Mouse (Mus musculus): Measurements from ENCODE around the gene Csf1. TPM values are rescaled to one million over a fixed set of nuclear protein-coding genes. Genes with fewer than 3 reads are reported as not detected.

Gene Csf1
- total RNA-seq, 1 experiment = 34.0 TPM

DNA sequence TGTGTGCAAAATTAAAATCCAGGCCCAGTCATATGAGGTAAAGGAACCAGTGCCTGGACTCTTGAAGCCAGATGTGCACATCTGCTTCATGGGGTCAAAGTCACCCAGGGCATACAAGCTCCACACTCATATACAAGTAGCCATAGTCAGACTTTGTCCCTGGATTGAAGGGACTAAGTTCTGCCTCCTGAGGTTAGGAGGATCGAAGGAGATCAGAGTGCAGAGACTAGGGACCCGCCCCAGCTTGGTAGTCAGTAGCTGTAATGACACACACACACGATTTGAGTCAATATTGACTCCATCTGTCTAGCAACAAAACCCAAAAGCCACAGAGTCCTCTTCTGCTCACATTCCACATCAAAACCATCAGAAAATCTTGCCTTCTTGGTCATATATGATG lies 30.0 kb upstream of the Csf1 start:
- no peak for TF ChIP-seq MAFK (IDR thresholded peaks at IDR 0.05; ENCODE audit: insufficient read depth, low read depth, low read length)
- no peak for TF ChIP-seq ZC3H11A (IDR thresholded peaks at IDR 0.05; ENCODE audit: borderline replicate concordance, low read depth, low read length)
- TF ChIP-seq HCFC1 (IDR thresholded peaks at IDR 0.05; ENCODE audit: borderline replicate concordance, insufficient read depth, low read length) = no peak
- TF ChIP-seq CHD2 (IDR thresholded peaks at IDR 0.05; ENCODE audit: low read depth, low read length) = no peak
- no peak for TF ChIP-seq ZNF384 (IDR thresholded peaks at IDR 0.05; ENCODE audit: low read depth, low read length)
- Histone ChIP-seq H3K27ac (ENCODE audit: insufficient read depth, low read depth, low read length, poor library complexity, severe bottlenecking) (no peak overlapping the region), H3K9me3 (ENCODE audit: control insufficient read depth, insufficient read depth, low read depth, low read length) (no peaks in the 10 kb centered on the region), H3K36me3 (ENCODE audit: control insufficient read depth, insufficient read depth, low read length, poor library complexity, severe bottlenecking) (no peaks in the 10 kb centered on the region), H3K9ac (ENCODE audit: insufficient read depth, low read depth, low read length, poor library complexity, severe bottlenecking) (no peak overlapping the region), H3K4me1 (ENCODE audit: control insufficient read depth in 2 of 2, insufficient read depth in 2 of 2, low read length in 2 of 2, poor library complexity in 1 of 2) (peaks cover 0 to 9% of the 10 kb centered on the region in 2 experiments; a peak in 1 of 4 replicates), H3K4me3 (ENCODE audit: insufficient read depth in 1 of 2, low read depth in 1 of 2, low read length in 2 of 2, poor library complexity in 1 of 2, severe bottlenecking in 1 of 2) (no peak overlapping the region)
- DNase-seq (ENCODE audit: low read depth, low spot score) = no peak
- in situ Hi-C loops (cut with MboI; ENCODE audit: low sequenced_read_pairs in 2 of 2, unreplicated experiment in 2 of 2) = no loop called here

DNA sequence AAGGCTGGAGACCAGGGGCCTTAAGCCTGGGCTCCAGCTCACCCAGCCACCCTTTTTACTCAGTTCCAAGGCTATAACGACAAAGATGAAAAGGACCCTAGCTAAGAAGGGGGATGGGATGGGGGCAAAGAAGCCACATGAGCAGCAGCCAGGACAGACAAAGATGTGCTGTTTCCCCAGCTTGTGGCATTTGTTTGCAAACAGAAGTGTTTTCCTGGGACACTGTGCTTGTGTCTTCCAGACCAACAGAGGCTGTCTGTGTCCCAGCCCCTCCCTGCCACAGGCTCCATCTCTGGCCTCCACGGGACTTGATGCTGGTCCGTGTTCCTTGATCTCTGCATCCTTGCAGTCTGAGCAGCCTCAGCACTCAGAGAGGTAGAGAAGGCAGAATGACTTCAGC lies 28.6 kb upstream of the Csf1 start:
- H3K9me3 ChIP-seq (ENCODE audit: control insufficient read depth, insufficient read depth, low read depth, low read length) = no peaks in the 10 kb centered on the region
- H3K9ac ChIP-seq (ENCODE audit: insufficient read depth, low read depth, low read length, poor library complexity, severe bottlenecking) = no peak overlapping the region
- in situ Hi-C loops (cut with MboI; ENCODE audit: low sequenced_read_pairs in 2 of 2, unreplicated experiment in 2 of 2) = no loop called here
- H3K27ac ChIP-seq (ENCODE audit: insufficient read depth, low read depth, low read length, poor library complexity, severe bottlenecking) = no peak overlapping the region
- H3K4me3 ChIP-seq (ENCODE audit: insufficient read depth in 1 of 2, low read depth in 1 of 2, low read length in 2 of 2, poor library complexity in 1 of 2, severe bottlenecking in 1 of 2) = no peak overlapping the region
- DNase-seq (ENCODE audit: low read depth, low spot score) = no peak
- H3K4me1 ChIP-seq (ENCODE audit: control insufficient read depth in 2 of 2, insufficient read depth in 2 of 2, low read length in 2 of 2, poor library complexity in 1 of 2) = peaks cover 0 to 9% of the 10 kb centered on the region in 2 experiments; a peak in 1 of 4 replicates
- no peak for TF ChIP-seq ZNF384 (IDR thresholded peaks at IDR 0.05; ENCODE audit: low read depth, low read length)
- TF ChIP-seq MAFK (IDR thresholded peaks at IDR 0.05; ENCODE audit: insufficient read depth, low read depth, low read length) = no peak
- no peak for TF ChIP-seq CHD2 (IDR thresholded peaks at IDR 0.05; ENCODE audit: low read depth, low read length)
- TF ChIP-seq HCFC1 (IDR thresholded peaks at IDR 0.05; ENCODE audit: borderline replicate concordance, insufficient read depth, low read length) = no peak
- TF ChIP-seq ZC3H11A (IDR thresholded peaks at IDR 0.05; ENCODE audit: borderline replicate concordance, low read depth, low read length) = no peak
- H3K36me3 ChIP-seq (ENCODE audit: control insufficient read depth, insufficient read depth, low read length, poor library complexity, severe bottlenecking) = no peaks in the 10 kb centered on the region

DNA sequence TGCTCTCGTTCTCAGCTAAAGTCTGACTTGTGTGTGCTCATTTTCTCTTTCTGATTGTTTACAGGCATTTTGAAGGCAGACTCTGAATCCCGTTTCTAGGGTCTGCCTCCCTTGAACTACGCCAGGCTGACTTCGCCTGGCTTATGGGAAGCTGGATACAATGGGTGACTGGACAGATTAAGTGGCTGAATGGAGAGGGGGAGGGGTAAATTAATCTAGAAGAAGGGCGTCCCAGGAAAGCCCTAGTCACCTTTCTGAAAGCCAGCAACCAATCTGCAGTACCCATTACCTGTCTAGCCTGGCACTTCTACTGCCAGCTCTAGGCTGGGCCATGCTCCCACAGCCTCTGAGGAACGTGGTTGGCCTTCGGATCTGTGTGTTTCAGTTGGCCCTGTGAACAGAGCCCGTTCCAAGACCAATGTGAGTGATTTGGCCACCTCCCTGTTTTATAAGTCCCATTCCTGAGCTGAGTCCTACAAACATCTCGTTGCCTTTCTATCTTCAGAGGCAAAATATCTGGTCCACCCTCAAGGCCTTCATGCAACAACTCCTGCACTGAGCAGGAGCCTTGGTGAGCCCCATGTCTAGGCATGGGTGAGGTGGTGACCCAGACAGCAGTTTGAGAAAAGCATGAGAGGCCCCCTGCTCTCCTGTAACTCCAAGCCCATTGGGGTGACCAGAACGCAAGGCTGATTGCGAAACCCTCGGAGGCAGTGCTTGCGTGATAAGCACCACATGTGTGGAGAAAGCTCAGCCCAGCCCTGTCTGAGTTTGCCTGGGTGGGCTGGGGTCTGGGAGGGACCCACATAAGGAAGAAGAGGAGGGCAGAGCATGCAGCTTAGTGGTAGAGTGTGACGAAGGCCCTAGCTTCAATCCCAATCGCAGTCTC lies 27.6 kb upstream of the Csf1 start:
- in situ Hi-C loops (cut with MboI; ENCODE audit: low sequenced_read_pairs in 2 of 2, unreplicated experiment in 2 of 2) = no loop called here
- TF ChIP-seq ZNF384 (IDR thresholded peaks at IDR 0.05; ENCODE audit: low read depth, low read length) (no peak), ZC3H11A (IDR thresholded peaks at IDR 0.05; ENCODE audit: borderline replicate concordance, low read depth, low read length) (no peak), CHD2 (IDR thresholded peaks at IDR 0.05; ENCODE audit: low read depth, low read length) (no peak), MAFK (IDR thresholded peaks at IDR 0.05; ENCODE audit: insufficient read depth, low read depth, low read length) (no peak), HCFC1 (IDR thresholded peaks at IDR 0.05; ENCODE audit: borderline replicate concordance, insufficient read depth, low read length) (no peak)
- no peak for DNase-seq (ENCODE audit: low read depth, low spot score)
- Histone ChIP-seq H3K9me3 (ENCODE audit: control insufficient read depth, insufficient read depth, low read depth, low read length) (no peaks in the 10 kb centered on the region), H3K9ac (ENCODE audit: insufficient read depth, low read depth, low read length, poor library complexity, severe bottlenecking) (no peak overlapping the region), H3K4me3 (ENCODE audit: insufficient read depth in 1 of 2, low read depth in 1 of 2, low read length in 2 of 2, poor library complexity in 1 of 2, severe bottlenecking in 1 of 2) (no peak overlapping the region), H3K27ac (ENCODE audit: insufficient read depth, low read depth, low read length, poor library complexity, severe bottlenecking) (no peak overlapping the region), H3K4me1 (ENCODE audit: control insufficient read depth in 2 of 2, insufficient read depth in 2 of 2, low read length in 2 of 2, poor library complexity in 1 of 2) (peaks cover 0 to 5% of the 10 kb centered on the region in 2 experiments; a peak in 1 of 4 replicates), H3K36me3 (ENCODE audit: control insufficient read depth, insufficient read depth, low read length, poor library complexity, severe bottlenecking) (no peaks in the 10 kb centered on the region)

DNA sequence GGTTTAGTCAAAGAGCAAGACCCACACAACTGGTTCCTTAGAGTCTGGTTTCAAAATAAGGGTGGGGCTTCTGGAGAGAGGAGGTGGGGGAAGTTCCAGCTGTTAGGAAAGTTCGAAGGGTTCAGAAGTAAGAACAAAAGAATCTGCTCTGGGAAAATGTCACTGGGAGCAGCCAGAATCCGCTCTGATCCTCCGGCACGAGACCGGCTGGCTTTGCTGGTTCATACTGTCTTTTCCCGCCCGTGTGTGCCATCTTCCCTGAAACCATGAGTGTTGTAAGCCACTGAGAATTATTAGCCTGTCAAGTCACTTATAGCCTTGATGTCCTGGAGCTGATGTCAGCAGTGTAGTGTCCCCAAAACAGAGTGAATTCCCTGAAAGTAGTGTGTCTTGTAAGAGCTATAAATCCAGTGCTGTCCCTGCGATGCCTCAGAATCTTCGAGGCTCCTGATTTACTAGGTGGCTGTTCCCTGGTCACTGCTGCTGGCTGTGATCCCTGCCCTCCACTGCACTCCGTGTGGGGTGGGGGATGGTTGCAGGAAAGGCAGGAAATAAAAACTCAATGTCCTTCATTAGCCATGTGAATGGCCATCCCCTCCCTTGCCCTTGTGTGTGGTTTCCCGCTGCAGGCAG lies 26.8 kb upstream of the Csf1 start:
- H3K4me3 ChIP-seq (ENCODE audit: insufficient read depth in 1 of 2, low read depth in 1 of 2, low read length in 2 of 2, poor library complexity in 1 of 2, severe bottlenecking in 1 of 2) = no peak overlapping the region
- in situ Hi-C loops (cut with MboI; ENCODE audit: low sequenced_read_pairs in 2 of 2, unreplicated experiment in 2 of 2) = no loop called here
- H3K9me3 ChIP-seq (ENCODE audit: control insufficient read depth, insufficient read depth, low read depth, low read length) = no peaks in the 10 kb centered on the region
- H3K4me1 ChIP-seq (ENCODE audit: control insufficient read depth in 2 of 2, insufficient read depth in 2 of 2, low read length in 2 of 2, poor library complexity in 1 of 2) = peaks cover 0 to 5% of the 10 kb centered on the region in 2 experiments; a peak in 1 of 4 replicates
- TF ChIP-seq ZNF384 (IDR thresholded peaks at IDR 0.05; ENCODE audit: low read depth, low read length) = no peak
- TF ChIP-seq HCFC1 (IDR thresholded peaks at IDR 0.05; ENCODE audit: borderline replicate concordance, insufficient read depth, low read length) = no peak
- no peak for TF ChIP-seq ZC3H11A (IDR thresholded peaks at IDR 0.05; ENCODE audit: borderline replicate concordance, low read depth, low read length)
- TF ChIP-seq CHD2 (IDR thresholded peaks at IDR 0.05; ENCODE audit: low read depth, low read length) = no peak
- no peak for TF ChIP-seq MAFK (IDR thresholded peaks at IDR 0.05; ENCODE audit: insufficient read depth, low read depth, low read length)
- no peak overlapping the region for H3K27ac ChIP-seq (ENCODE audit: insufficient read depth, low read depth, low read length, poor library complexity, severe bottlenecking)
- no peaks in the 10 kb centered on the region for H3K36me3 ChIP-seq (ENCODE audit: control insufficient read depth, insufficient read depth, low read length, poor library complexity, severe bottlenecking)
- DNase-seq (ENCODE audit: low read depth, low spot score) = no peak
- no peak overlapping the region for H3K9ac ChIP-seq (ENCODE audit: insufficient read depth, low read depth, low read length, poor library complexity, severe bottlenecking)
